Comparison of ENCODE assay signal across 7 mouse cellular contexts in genomic region chr10:76442178-76443088, GRCm38 (mm10). TPM values are rescaled to one million over a fixed set of nuclear protein-coding genes. Genes with fewer than 3 reads are reported as not detected.
DNase-seq lines count a peak whose midpoint lies in the region; ATAC-seq lines count a peak whose summit lies in the region.

Gene Pcnt (minus strand): TSS chr10:76442786.

- WGBS in intestine, embryonic 16.5 days = under 1% methylated on average over 78 of the region's 78 CpGs
- WGBS in midbrain, embryonic 11.5 days = under 1% methylated on average over 78 of the region's 78 CpGs

- no peaks in the 10 kb centered on the region for H3K27me3 ChIP-seq in intestine, embryonic 16.5 days (replicated peaks; ENCODE audit: control insufficient read depth, insufficient read depth, low read length)
- H3K27me3 ChIP-seq in midbrain, embryonic 11.5 days (ENCODE audit: control insufficient read depth, insufficient read depth, low read length) = no peaks in the 10 kb centered on the region

- H3K4me2 ChIP-seq in intestine, embryonic 16.5 days (ENCODE audit: low read depth, low read length) = peak within 1 kb of the TSS; percentile 86
- peak within 1 kb of the TSS; percentile 62 for H3K4me2 ChIP-seq in midbrain, embryonic 11.5 days

- no peaks in the 10 kb centered on the region for H3K9me3 ChIP-seq in intestine, embryonic 16.5 days (ENCODE audit: control insufficient read depth, low read length)
- no peaks in the 10 kb centered on the region for H3K9me3 ChIP-seq in midbrain, embryonic 11.5 days (ENCODE audit: control insufficient read depth, low read length)

- H3K27ac ChIP-seq in intestine, embryonic 16.5 days (ENCODE audit: low read length) = peak within 1 kb of the TSS; percentile 98
- peak within 1 kb of the TSS; percentile 85 for H3K27ac ChIP-seq in midbrain, embryonic 11.5 days (ENCODE audit: low read depth, low read length)

- intact Hi-C loops in left cerebral cortex, postnatal 36 days (cut with DNase I) = loop anchor here (2.0 kb wide), 1 partner anchor 26 kb away; the partner anchor contains the start of genes Mcm3ap and Ybey

- H3K36me3 ChIP-seq in intestine, embryonic 16.5 days (ENCODE audit: control insufficient read depth, insufficient read depth, low read length) = 0 out of 2 replicates have a peak, but pooled peaks cover 4% of the 10 kb centered on the region
- peaks cover 2% of the 10 kb centered on the region; the same call in 1 of the 2 replicates for H3K36me3 ChIP-seq in midbrain, embryonic 11.5 days (ENCODE audit: control insufficient read depth, insufficient read depth, low read length)

- H3K9ac ChIP-seq in intestine, embryonic 16.5 days (ENCODE audit: low read depth, low read length) = peak within 1 kb of the TSS; percentile 85
- peak within 1 kb of the TSS; percentile 73 for H3K9ac ChIP-seq in midbrain, embryonic 11.5 days (ENCODE audit: low read length)

- peak; percentile 97 for DNase-seq in adrenal gland, adult 8-10 months
- DNase-seq in embryo, embryonic 9.5 days (ENCODE audit: extremely low spot score) = peak; percentile 94
- DNase-seq in gastrocnemius, postnatal 4 days (ENCODE audit: low spot score in 2 of 2) = peak; percentile 95 to 98
- peak; percentile 96 to 98 for DNase-seq in left cerebral cortex, postnatal 36 days (ENCODE audit: low spot score in 2 of 2)
- DNase-seq in midbrain, embryonic 11.5 days (ENCODE audit: low spot score, missing footprints) = peak; percentile 99
- peak; percentile 98 for DNase-seq in skeletal muscle tissue, adult 2 months (ENCODE audit: low read depth, low spot score)

- H3K4me1 ChIP-seq in intestine, embryonic 16.5 days (ENCODE audit: control insufficient read depth, insufficient read depth, low read length) = peaks cover 13% of the 10 kb centered on the region
- peaks cover 4% of the 10 kb centered on the region for H3K4me1 ChIP-seq in midbrain, embryonic 11.5 days (ENCODE audit: control insufficient read depth, insufficient read depth, low read length)

- peak within 1 kb of the TSS; percentile 87 for H3K4me3 ChIP-seq in intestine, embryonic 16.5 days (ENCODE audit: low read length)
- peak within 1 kb of the TSS; percentile 75 for H3K4me3 ChIP-seq in midbrain, embryonic 11.5 days (ENCODE audit: low read depth, low read length)

- ATAC-seq in intestine, embryonic 16.5 days = peak; percentile 99
- peak; percentile 99 for ATAC-seq in midbrain, embryonic 11.5 days (ENCODE audit: low FRiP score)

RNA-seq across cellular contexts. Expression of gene Pcnt, which starts in this region (rescaled TPM):
- 10 to 100 TPM; 18.4 to 27.1 (median 20.3) TPM for total RNA-seq in adrenal gland, adult 8-10 months (2022)
- total RNA-seq in gastrocnemius, postnatal 4 days (2021) = 10 to 100 TPM; 57.6 to 59.3 TPM
- 10.1 and 10.7 TPM in 2 replicates for polyA plus RNA-seq in intestine, embryonic 16.5 days (2015; fragmentation: Nextera tagmentation; extraction: Ambion mirVana)
- total RNA-seq in left cerebral cortex, postnatal 36 days (2021) = 10 to 100 TPM; 24.5 to 27.6 TPM
- polyA plus RNA-seq in midbrain, embryonic 11.5 days (2014; fragmentation: Nextera tagmentation; extraction: Ambion mirVana) = 15.6 and 16.4 TPM in 2 replicates

Comparison
In these comparisons a context has a peak if more than half of its experiments do, and no peak if none do; other contexts are left out.
1. Peak in every context shown above with its lines: DNase-seq, ATAC-seq, H3K4me3 ChIP-seq and H3K27ac ChIP-seq.